Mouse (Mus musculus): ENCODE measurements around the gene Suds3. TPM values are rescaled to one million over a fixed set of nuclear protein-coding genes. Genes with fewer than 3 reads are reported as not detected.

Suds3 gene
- total RNA-seq, 1 experiment, result 58.7 TPM

- H3K27ac ChIP-seq (ENCODE audit: insufficient read depth, low read depth, low read length, poor library complexity, severe bottlenecking), result no peak overlapping the region
- no peak overlapping the region for H3K9ac ChIP-seq (ENCODE audit: insufficient read depth, low read depth, low read length, poor library complexity, severe bottlenecking)
- H3K36me3 ChIP-seq (ENCODE audit: control insufficient read depth, insufficient read depth, low read length, poor library complexity, severe bottlenecking), result no peaks in the 10 kb centered on the region
- TF ChIP-seq ZNF384 (IDR thresholded peaks at IDR 0.05; ENCODE audit: low read depth, low read length), result no peak
- TF ChIP-seq CHD2 (IDR thresholded peaks at IDR 0.05; ENCODE audit: low read depth, low read length), result no peak
- no peak for TF ChIP-seq MAFK (IDR thresholded peaks at IDR 0.05; ENCODE audit: insufficient read depth, low read depth, low read length)
- TF ChIP-seq HCFC1 (IDR thresholded peaks at IDR 0.05; ENCODE audit: borderline replicate concordance, insufficient read depth, low read length), result no peak
- no peak for TF ChIP-seq ZC3H11A (IDR thresholded peaks at IDR 0.05; ENCODE audit: borderline replicate concordance, low read depth, low read length)
- in situ Hi-C loops (cut with MboI; ENCODE audit: low sequenced_read_pairs in 2 of 2, unreplicated experiment in 2 of 2), result no loop called here
- H3K4me1 ChIP-seq (ENCODE audit: control insufficient read depth in 2 of 2, insufficient read depth in 2 of 2, low read length in 2 of 2, poor library complexity in 1 of 2), result peaks cover 0 to 22% of the 10 kb centered on the region in 2 experiments; a peak in 3 of 4 replicates
- no peak overlapping the region for H3K4me3 ChIP-seq (ENCODE audit: insufficient read depth in 1 of 2, low read depth in 1 of 2, low read length in 2 of 2, poor library complexity in 1 of 2, severe bottlenecking in 1 of 2)
- no peaks in the 10 kb centered on the region for H3K9me3 ChIP-seq (ENCODE audit: control insufficient read depth, insufficient read depth, low read depth, low read length)
- no peak for DNase-seq (ENCODE audit: low read depth, low spot score)
Measured at GRCm38 (mm10) chr5:117139822-117140221, 23.9 kb upstream of the Suds3 start.

- H3K36me3 ChIP-seq (ENCODE audit: control insufficient read depth, insufficient read depth, low read length, poor library complexity, severe bottlenecking), result no peaks in the 10 kb centered on the region
- TF ChIP-seq ZNF384 (IDR thresholded peaks at IDR 0.05; ENCODE audit: low read depth, low read length) (no peak), ZC3H11A (IDR thresholded peaks at IDR 0.05; ENCODE audit: borderline replicate concordance, low read depth, low read length) (no peak)
- peaks cover 0 to 23% of the 10 kb centered on the region in 2 experiments; a peak in 3 of 4 replicates for H3K4me1 ChIP-seq (ENCODE audit: control insufficient read depth in 2 of 2, insufficient read depth in 2 of 2, low read length in 2 of 2, poor library complexity in 1 of 2)
- no peak overlapping the region for H3K9ac ChIP-seq (ENCODE audit: insufficient read depth, low read depth, low read length, poor library complexity, severe bottlenecking)
- no peaks in the 10 kb centered on the region for H3K9me3 ChIP-seq (ENCODE audit: control insufficient read depth, insufficient read depth, low read depth, low read length)
- DNase-seq (ENCODE audit: low read depth, low spot score), result no peak
- no peak overlapping the region for H3K4me3 ChIP-seq (ENCODE audit: insufficient read depth in 1 of 2, low read depth in 1 of 2, low read length in 2 of 2, poor library complexity in 1 of 2, severe bottlenecking in 1 of 2)
- in situ Hi-C loops (cut with MboI; ENCODE audit: low sequenced_read_pairs in 2 of 2, unreplicated experiment in 2 of 2), result no loop called here
- H3K27ac ChIP-seq (ENCODE audit: insufficient read depth, low read depth, low read length, poor library complexity, severe bottlenecking), result no peak overlapping the region
Measured at GRCm38 (mm10) chr5:117138295-117138988, 22.5 kb upstream of the Suds3 start.

- Histone ChIP-seq H3K36me3 (ENCODE audit: control insufficient read depth, insufficient read depth, low read length, poor library complexity, severe bottlenecking) (no peaks in the 10 kb centered on the region), H3K9ac (ENCODE audit: insufficient read depth, low read depth, low read length, poor library complexity, severe bottlenecking) (no peak overlapping the region), H3K4me3 (ENCODE audit: insufficient read depth in 1 of 2, low read depth in 1 of 2, low read length in 2 of 2, poor library complexity in 1 of 2, severe bottlenecking in 1 of 2) (no peak overlapping the region), H3K27ac (ENCODE audit: insufficient read depth, low read depth, low read length, poor library complexity, severe bottlenecking) (no peak overlapping the region), H3K9me3 (ENCODE audit: control insufficient read depth, insufficient read depth, low read depth, low read length) (no peaks in the 10 kb centered on the region), H3K4me1 (ENCODE audit: control insufficient read depth in 2 of 2, insufficient read depth in 2 of 2, low read length in 2 of 2, poor library complexity in 1 of 2) (peaks cover 0 to 25% of the 10 kb centered on the region in 2 experiments; a peak in 3 of 4 replicates)
- no peak for TF ChIP-seq ZC3H11A (IDR thresholded peaks at IDR 0.05; ENCODE audit: borderline replicate concordance, low read depth, low read length)
- TF ChIP-seq MAFK (IDR thresholded peaks at IDR 0.05; ENCODE audit: insufficient read depth, low read depth, low read length), result no peak
- no peak for TF ChIP-seq ZNF384 (IDR thresholded peaks at IDR 0.05; ENCODE audit: low read depth, low read length)
- TF ChIP-seq HCFC1 (IDR thresholded peaks at IDR 0.05; ENCODE audit: borderline replicate concordance, insufficient read depth, low read length), result no peak
- TF ChIP-seq CHD2 (IDR thresholded peaks at IDR 0.05; ENCODE audit: low read depth, low read length), result no peak
- no peak for DNase-seq (ENCODE audit: low read depth, low spot score)
- in situ Hi-C loops (cut with MboI; ENCODE audit: low sequenced_read_pairs in 2 of 2, unreplicated experiment in 2 of 2), result no loop called here
Measured at GRCm38 (mm10) chr5:117137594-117137993, 21.7 kb upstream of the Suds3 start.

- in situ Hi-C loops (cut with MboI; ENCODE audit: low sequenced_read_pairs in 2 of 2, unreplicated experiment in 2 of 2), result no loop called here
- Histone ChIP-seq H3K4me1 (ENCODE audit: control insufficient read depth in 2 of 2, insufficient read depth in 2 of 2, low read length in 2 of 2, poor library complexity in 1 of 2) (peaks cover 0 to 25% of the 10 kb centered on the region in 2 experiments; a peak in 3 of 4 replicates), H3K9ac (ENCODE audit: insufficient read depth, low read depth, low read length, poor library complexity, severe bottlenecking) (no peak overlapping the region), H3K36me3 (ENCODE audit: control insufficient read depth, insufficient read depth, low read length, poor library complexity, severe bottlenecking) (no peaks in the 10 kb centered on the region), H3K9me3 (ENCODE audit: control insufficient read depth, insufficient read depth, low read depth, low read length) (no peaks in the 10 kb centered on the region), H3K4me3 (ENCODE audit: insufficient read depth in 1 of 2, low read depth in 1 of 2, low read length in 2 of 2, poor library complexity in 1 of 2, severe bottlenecking in 1 of 2) (no peak overlapping the region), H3K27ac (ENCODE audit: insufficient read depth, low read depth, low read length, poor library complexity, severe bottlenecking) (no peak overlapping the region)
- DNase-seq (ENCODE audit: low read depth, low spot score), result no peak
- TF ChIP-seq ZC3H11A (IDR thresholded peaks at IDR 0.05; ENCODE audit: borderline replicate concordance, low read depth, low read length), result no peak
- no peak for TF ChIP-seq CHD2 (IDR thresholded peaks at IDR 0.05; ENCODE audit: low read depth, low read length)
- TF ChIP-seq ZNF384 (IDR thresholded peaks at IDR 0.05; ENCODE audit: low read depth, low read length), result no peak
- TF ChIP-seq HCFC1 (IDR thresholded peaks at IDR 0.05; ENCODE audit: borderline replicate concordance, insufficient read depth, low read length), result no peak
- no peak for TF ChIP-seq MAFK (IDR thresholded peaks at IDR 0.05; ENCODE audit: insufficient read depth, low read depth, low read length)
Measured at GRCm38 (mm10) chr5:117137011-117137410, 21.1 kb upstream of the Suds3 start.
